Mouse (Mus musculus) left cerebral cortex, adult 2 months (tissue): ENCODE results near the gene Cbr1. TPM values are rescaled to one million over a fixed set of nuclear protein-coding genes. Genes with fewer than 3 reads are reported as not detected.

Source experiments
- DNase-seq, 2 experiments: peaks; one replicate each; pipeline ENCODE4 v3.0.0; 2021 to 2022; ENCODE audit warnings: low spot score in 2 of 2, mixed read lengths in 1 of 2; ENCODE audit errors: extremely low spot score in 1 of 2
- H3K27ac ChIP-seq: fragments of 200-600 bp; 2 replicates; pipeline ENCODE4 v1.8.1; 2022
- H3K4me3 ChIP-seq: fragments of 200-600 bp; 2 replicates; pipeline ENCODE4 v1.8.1; 2022
- CTCF ChIP-seq: fragments of 200-600 bp; IDR thresholded peaks from 2 replicates; pipeline ENCODE4 v1.8.1; 2022; ENCODE audit warnings: antibody characterized with exemption, mild to moderate bottlenecking, moderate library complexity
- intact Hi-C: fragments of 180-260 bp; cut with DNase I; formaldehyde crosslinking; loops from one replicate; pipeline ENCODE4 v1.15.1; 2025
- long read RNA-seq, 2 experiments: library from polyadenylated mRNA; stranded (forward); transcript quantifications; one replicate each; pipeline ENCODE4 v2.0.0; 2021; ENCODE audit warnings: borderline mapping rate in 2 of 2
- total RNA-seq, 2 experiments: library from RNA; stranded (reverse); gene quantifications; 2 replicates each; pipeline ENCODE4 v1.2.3; 2021

Gene Cbr1
- 10 to 100 TPM; 65.2 to 67.1 TPM for total RNA-seq
- long read RNA-seq, experiment 1, transcript Cbr1-201 (3 exons, 1,237 nt) = major isoform, 33 of 42 reads
- long read RNA-seq, experiment 1, partial matches to known transcripts = 5 of 42 reads
- long read RNA-seq, experiment 1, other reads (novel, unspliced or antisense) = 4 of 42 reads
- long read RNA-seq, experiment 2, transcript Cbr1-201 (3 exons, 1,237 nt) = major isoform, 25 of 33 reads
- long read RNA-seq, experiment 2, partial matches to known transcripts = 1 of 33 reads
- long read RNA-seq, experiment 2, other reads (novel, unspliced or antisense) = 7 of 33 reads

DNA sequence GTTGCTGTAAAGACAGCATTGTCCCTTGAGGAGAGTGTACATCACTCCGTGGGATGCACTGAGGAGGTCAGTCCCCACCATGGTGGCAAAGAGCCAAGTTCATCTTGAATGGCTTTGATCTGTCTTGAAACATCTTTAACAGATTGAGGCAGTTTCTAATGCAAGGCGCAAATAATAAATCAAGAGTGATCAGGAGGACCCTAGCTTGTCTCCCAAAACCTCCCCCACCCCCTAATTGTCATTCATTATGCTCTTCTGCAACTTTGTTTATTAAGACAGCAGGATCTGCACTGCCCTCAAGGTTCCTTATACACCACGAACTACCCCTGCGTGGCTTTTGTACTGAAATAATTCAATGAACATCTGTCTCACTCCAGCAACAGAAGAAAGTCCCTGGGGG lies at the start of gene Cbr1:
TSS of gene Cbr1 (plus strand) at position 301 of the 400 bp plus-strand sequence.
- DNase-seq = no peak
- no peak for TF ChIP-seq CTCF
- intact Hi-C loops = loop anchor here (10.0 kb wide), 1 partner anchor 159 kb away; no protein-coding TSS in a partner anchor
- H3K4me3 ChIP-seq = no peak within 1 kb of the TSS
- H3K27ac ChIP-seq = no peak within 1 kb of the TSS; the same call in 1 of the 2 replicates

DNA sequence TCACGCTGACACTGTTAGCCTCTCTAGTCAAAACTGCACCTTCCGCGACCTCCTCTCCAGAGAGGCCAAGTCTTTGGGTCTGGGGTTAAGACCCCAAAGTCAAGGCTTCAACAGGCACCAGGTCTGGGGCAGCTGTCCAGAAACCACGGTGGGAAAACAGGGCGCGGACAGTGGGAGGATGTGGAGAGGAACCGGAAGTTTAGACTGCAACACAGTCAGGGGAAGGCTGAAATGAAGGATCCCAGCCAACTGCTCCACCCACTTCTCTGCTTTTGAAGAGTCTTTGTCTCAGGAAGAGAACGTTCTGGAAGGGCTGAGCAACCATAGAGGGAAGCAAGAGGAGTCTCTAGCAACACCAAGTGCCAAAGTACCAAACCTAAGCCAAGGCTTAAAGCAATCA lies 48.0 kb upstream of the Cbr1 start:
- H3K27ac ChIP-seq = no peak overlapping the region
- intact Hi-C loops = no loop called here
- no peak for DNase-seq
- H3K4me3 ChIP-seq = no peak overlapping the region
- TF ChIP-seq CTCF = no peak

DNA sequence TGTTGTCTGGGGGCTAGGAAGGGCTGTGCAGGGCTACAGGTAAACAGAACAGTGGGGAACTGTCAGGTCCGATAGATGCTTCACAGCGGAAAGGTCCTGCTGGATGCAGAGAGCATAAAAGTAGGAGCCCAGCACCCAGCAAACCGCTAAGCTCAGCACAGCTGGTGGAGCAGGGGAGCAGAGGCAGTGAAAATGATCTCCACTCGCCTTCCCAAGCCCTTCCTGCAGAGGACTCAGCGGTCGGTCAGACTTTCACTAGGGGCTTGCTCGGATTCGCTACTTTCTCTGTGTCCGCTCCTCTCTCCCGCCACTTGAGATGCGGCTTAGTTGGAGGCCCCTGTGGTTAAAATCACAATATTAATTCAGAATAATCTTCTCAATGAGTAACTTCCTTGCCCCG lies 47.2 kb upstream of the Cbr1 start:
- intact Hi-C loops = no loop called here
- DNase-seq = no peak
- Histone ChIP-seq H3K27ac (no peak overlapping the region), H3K4me3 (no peak overlapping the region)
- no peak for TF ChIP-seq CTCF

DNA sequence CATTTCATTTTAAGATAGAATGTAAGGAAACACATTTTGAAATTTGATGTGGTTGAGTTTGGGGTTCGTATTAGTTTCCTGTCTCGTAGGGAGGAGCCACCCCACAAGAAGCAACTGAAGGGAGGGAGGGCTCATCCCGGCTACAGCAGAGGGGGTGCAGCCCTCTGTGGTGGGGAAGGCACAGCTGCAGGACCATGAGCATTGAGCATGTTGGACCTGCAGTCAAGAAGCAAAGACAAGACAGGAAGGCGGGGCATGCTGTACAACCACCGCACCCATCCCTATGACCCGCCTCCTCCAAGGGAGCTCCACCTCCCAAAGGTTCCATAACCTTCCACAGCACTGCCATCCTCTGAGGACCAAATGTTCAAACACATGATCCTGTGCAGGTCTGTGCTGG lies 33.3 kb upstream of the Cbr1 start:
- no peak for DNase-seq
- intact Hi-C loops = no loop called here
- H3K27ac ChIP-seq = no peak overlapping the region
- no peak overlapping the region for H3K4me3 ChIP-seq
- TF ChIP-seq CTCF = no peak

DNA sequence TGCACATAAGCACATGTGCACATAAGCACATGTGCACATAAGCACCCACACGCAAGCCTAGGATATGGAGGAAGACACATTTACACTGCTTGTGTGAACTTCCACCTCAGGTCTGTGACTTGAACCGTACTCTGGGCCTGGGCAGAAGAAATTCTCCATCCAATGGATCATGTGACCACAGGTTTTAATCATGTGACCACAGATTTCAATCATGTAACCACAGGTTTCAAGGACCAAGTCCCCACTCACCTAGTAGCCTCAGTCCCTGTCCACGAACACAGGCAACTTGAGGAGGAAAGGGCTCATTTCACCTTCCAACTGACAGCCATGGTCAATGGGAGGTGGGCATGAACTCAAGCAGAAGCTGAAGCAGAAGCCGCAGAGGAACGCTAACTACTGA lies 32.2 kb upstream of the Cbr1 start:
- DNase-seq = no peak
- TF ChIP-seq CTCF = no peak
- no peak overlapping the region for H3K27ac ChIP-seq
- H3K4me3 ChIP-seq = no peak overlapping the region
- intact Hi-C loops = no loop called here

DNA sequence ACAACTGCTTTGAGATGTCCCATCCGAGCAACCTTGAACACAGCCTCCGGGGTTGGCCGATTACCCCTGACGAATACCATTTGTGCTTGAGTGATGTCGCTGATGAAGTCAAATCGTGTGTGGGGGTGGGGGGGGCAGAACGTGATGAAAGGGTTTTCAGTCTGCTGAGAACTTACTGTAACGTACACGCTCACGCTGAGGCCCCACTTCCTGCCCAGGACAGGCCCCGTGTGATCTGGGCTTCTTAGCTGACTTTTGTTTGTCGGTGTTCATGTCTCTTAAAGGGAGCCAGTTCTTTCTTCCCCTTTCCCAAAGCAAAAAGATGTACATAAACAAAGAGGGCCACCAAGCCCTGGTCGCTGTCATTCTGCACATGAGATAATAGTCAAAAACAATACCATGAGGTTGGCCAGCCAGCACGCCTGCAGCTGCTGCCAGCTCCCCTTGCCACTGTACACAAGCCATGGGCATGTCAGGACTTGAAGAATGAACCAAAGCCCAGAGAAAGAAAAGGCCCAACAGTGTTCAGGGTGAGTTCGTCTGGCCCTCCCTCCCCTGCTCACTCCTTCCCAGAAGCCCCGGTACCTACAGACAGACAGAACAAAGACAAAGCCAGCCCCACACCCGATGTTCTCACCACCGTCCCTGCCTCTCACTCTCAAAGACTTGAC lies 31.0 kb upstream of the Cbr1 start:
- Histone ChIP-seq H3K4me3 (no peak overlapping the region), H3K27ac (no peak overlapping the region)
- no peak for TF ChIP-seq CTCF
- intact Hi-C loops = no loop called here
- DNase-seq = no peak

DNA sequence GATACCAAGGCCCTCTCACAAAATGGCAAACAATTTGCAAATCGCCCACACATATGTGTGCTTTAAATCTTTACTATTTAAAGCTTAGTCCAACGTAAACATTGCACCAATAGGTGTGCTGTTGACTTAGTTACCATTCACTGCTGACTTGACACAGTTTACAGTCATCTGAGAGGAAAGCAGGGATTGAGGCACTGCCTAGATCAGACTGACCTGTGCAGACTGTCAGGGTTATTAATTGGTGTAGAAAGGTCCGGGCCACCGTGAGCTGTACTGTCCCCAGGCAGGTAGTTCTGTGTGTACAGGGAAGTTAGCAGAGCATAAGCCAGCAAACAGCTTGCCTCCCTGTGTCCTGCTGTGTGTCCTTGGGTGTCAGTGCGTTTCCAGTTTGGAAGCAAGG lies 30.1 kb upstream of the Cbr1 start:
- no peak for DNase-seq
- intact Hi-C loops = no loop called here
- no peak for TF ChIP-seq CTCF

DNA sequence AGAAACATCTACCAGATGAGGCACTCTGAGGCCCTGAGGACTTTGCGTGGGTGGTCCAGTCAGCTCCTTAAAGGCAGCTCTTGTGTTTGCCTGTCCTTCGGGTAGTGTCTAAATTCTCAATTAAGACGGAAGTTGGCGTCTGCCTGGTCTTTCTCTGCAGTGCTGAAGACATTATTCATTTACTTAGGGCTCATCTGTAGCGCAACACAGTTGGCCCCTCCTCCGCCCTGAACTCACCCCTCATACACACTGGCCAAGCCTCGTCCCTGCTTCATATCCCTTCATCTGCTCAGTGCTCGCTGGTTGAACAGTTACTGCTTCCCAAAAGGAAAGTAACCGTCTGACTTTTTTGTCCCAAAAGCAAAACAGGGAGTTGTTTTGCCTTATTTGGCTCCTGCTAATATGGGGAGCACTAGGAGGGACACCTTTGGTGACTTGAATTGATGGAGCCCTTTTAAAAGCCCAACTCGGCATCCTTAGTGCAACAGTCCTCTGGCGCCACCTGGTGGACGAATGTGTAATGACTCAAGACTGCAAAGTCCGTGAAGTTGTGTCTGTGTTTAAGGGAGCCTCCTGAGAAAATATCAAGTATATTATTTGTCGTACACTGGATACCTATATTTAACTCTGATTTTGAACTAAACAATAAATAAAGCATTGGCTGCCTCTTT lies 29.1 kb upstream of the Cbr1 start:
- TF ChIP-seq CTCF = peak; percentile 98
- intact Hi-C loops = no loop called here

More for the DNA sequence above, 30.1 kb upstream of the Cbr1 start:
- Histone ChIP-seq H3K27ac (no peak overlapping the region), H3K4me3 (no peak overlapping the region)

DNA sequence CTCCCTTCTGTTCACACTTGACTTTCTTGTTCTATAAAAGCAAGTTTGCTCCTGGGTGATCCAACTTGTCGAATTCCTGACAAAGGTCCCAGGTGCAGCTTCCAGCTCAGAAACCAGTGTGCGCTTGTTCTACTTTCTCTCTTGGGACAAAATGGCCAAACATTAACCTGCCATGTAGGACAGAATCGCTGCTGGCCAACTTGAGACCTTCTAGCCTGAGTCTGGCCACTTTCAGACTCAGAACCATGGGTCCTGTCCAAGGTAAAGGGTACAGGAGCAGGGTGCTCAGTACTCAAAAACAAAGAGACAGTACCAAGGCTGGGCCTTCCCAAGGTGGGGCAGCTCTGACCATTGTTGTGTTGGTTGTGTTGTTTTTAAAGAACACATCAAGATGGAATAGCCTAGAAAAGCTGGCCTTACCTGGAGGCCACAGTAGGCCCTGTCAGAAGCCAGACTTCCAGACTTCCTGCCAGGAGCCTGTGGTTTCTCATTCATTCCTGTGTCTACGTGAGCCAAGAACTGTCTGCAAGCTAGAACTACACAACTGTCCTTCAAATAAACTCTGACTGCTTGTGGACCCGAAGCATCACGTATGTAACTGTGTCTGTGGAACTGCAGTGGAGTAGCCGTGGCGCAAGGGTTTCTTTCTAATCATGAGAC lies 27.2 kb upstream of the Cbr1 start:
- DNase-seq = no peak
- no peak for TF ChIP-seq CTCF
- H3K27ac ChIP-seq = no peak overlapping the region
- no peak overlapping the region for H3K4me3 ChIP-seq
- intact Hi-C loops = no loop called here

More for the DNA sequence above, 29.1 kb upstream of the Cbr1 start:
- H3K27ac ChIP-seq = no peak overlapping the region
- DNase-seq = peak; percentile 78 to 89
- no peak overlapping the region for H3K4me3 ChIP-seq

DNA sequence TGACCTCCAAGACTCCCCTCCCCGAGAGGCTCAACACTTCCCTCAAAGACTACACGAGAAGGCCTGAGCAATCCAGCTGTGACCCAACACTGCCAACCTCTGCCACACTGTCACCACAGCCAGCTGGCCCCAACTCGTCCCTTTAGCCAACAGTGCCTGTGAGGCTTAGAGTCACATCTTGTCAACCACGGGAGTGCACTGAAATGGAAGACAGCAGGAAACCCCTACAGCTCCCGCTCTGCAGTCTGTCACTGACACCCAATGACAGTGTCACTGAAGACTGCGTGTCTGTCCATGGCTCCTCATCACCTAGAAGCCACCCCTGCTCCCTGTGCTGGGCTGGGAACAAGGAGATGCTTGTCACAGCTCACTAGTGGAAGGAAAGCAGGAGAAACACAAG lies 24.5 kb upstream of the Cbr1 start:
- DNase-seq = no peak
- intact Hi-C loops = no loop called here
- no peak for TF ChIP-seq CTCF
- H3K4me3 ChIP-seq = no peak overlapping the region
- H3K27ac ChIP-seq = no peak overlapping the region

DNA sequence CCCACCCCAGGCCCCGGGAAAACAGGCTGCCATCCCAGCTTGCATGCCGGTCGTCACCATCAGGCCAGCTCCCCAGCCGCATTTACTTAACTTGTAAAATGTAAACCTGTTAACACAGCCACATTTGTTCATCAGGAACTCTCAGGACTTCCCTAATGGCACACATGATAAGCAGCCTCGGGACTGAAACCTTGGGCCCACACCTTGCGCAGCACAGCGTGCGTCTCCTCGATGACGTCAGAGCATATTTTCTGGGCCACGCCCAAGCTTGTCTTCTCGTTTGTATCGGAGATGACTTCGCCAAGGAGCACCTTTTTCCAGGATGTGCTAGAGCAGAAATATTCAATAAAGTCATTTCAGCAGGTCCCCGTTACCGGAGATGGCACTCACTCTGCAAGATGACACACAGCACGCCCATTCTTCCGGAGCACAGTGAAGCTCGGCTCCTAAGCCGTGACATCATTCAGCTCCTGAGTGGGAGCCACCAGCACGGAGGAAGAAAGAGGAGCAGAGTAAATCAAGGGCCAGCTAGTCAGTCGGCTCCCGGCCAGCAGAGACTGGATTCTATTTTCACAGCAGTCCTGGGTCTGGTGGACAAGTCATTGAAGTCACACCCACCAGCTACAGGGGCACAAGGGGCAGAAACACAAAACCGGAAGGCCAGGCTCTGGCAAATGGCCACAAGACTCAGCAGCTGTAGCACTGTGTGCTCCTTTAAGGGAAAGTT lies 20.5 kb upstream of the Cbr1 start:
- TF ChIP-seq CTCF = no peak
- Histone ChIP-seq H3K4me3 (no peak overlapping the region), H3K27ac (no peak overlapping the region)
- no peak for DNase-seq
- intact Hi-C loops = no loop called here
